Mouse (Mus musculus) testis, adult 2 months (tissue): ENCODE measurements around the gene Rufy1.

Experiments used
- CTCF ChIP-seq: fragments of 200-500 bp; IDR thresholded peaks from 2 replicates; pipeline ENCODE4 v1.5.1; 2012; ENCODE audit warnings: low read depth, mild to moderate bottlenecking, inconsistent platforms, low read length, moderate library complexity; ENCODE audit not compliant: control insufficient read depth, insufficient read depth, insufficient replicate concordance
- POLR2A ChIP-seq: fragments of 200-500 bp; IDR thresholded peaks from 2 replicates; pipeline ENCODE4 v1.6.1; 2012; ENCODE audit warnings: low read depth, mild to moderate bottlenecking, inconsistent platforms, low read length, moderate library complexity; ENCODE audit not compliant: control insufficient read depth

DNA sequence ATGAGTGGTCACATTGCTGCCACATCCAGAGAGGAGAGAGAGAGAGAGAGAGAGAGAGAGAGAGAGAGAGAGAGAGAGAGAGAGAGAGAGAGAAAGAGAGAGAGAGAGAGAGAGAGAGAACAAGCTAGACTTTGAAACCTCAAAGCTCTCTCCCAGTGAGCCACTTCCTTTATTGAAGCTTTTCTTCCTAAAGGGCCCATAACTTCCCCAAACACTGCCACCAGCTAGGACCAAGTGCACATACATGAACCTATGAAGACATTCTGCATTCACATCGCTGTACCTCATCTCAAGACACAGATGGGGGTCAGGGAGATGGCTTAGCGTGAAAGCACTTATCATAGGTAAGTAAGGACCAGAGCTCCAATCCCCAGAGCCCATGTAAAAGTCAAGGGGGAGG, 47.1 kb upstream of the Rufy1 start:
- no peak for TF ChIP-seq CTCF
- no peak for TF ChIP-seq POLR2A
